Mouse (Mus musculus): ENCODE measurements around the gene Gle1. TPM values are rescaled to one million over a fixed set of nuclear protein-coding genes. Genes with fewer than 3 reads are reported as not detected.
A peak's percentile ranks its signal among the peaks of the same experiment; 100 is the strongest.

The Gle1 gene
- polyA plus RNA-seq, 1 experiment from 2014 or later: 33.1 TPM

Small RNA genes within 50 kb of the gene (microRNA-seq; reads per million reads assigned to microRNA genes)
- gene Mir6997: 2.2 reads per million, percentile 5 among the genes with 10 or more reads in this experiment

Other genes starting within 250 kb of the Gle1 start
- 0.18 TPM in 1 of 2 replicates, not detected in the other for gene Gm13420, start 183.7 kb upstream of the Gle1 start, polyA plus RNA-seq (2015; fragmentation: Nextera tagmentation; extraction: Ambion mirVana)
- not detected in 2 replicates for gene Gm13547, start 176.1 kb upstream of the Gle1 start, polyA plus RNA-seq (2015; fragmentation: Nextera tagmentation; extraction: Ambion mirVana)
- gene Coq4, start 147.9 kb upstream of the Gle1 start, polyA plus RNA-seq (2015; fragmentation: Nextera tagmentation; extraction: Ambion mirVana): 24.6 and 26.2 TPM in 2 replicates
- gene Trub2, start 146.9 kb upstream of the Gle1 start, polyA plus RNA-seq (2015; fragmentation: Nextera tagmentation; extraction: Ambion mirVana): 30.7 and 34.2 TPM in 2 replicates
- 9.2 and 10.1 TPM in 2 replicates for gene Slc27a4, start 132.8 kb upstream of the Gle1 start, polyA plus RNA-seq (2015; fragmentation: Nextera tagmentation; extraction: Ambion mirVana)
- 15.7 and 17.1 TPM in 2 replicates for gene Urm1, start 115.4 kb upstream of the Gle1 start, polyA plus RNA-seq (2015; fragmentation: Nextera tagmentation; extraction: Ambion mirVana)
- gene Cercam, start 66.3 kb upstream of the Gle1 start, polyA plus RNA-seq (2015; fragmentation: Nextera tagmentation; extraction: Ambion mirVana): 19.6 and 21.5 TPM in 2 replicates
- 47.0 and 47.2 TPM in 2 replicates for gene Odf2, start 46.2 kb upstream of the Gle1 start, polyA plus RNA-seq (2015; fragmentation: Nextera tagmentation; extraction: Ambion mirVana)
- 86.6 and 89.5 TPM in 2 replicates for gene Sptan1, start 30.1 kb downstream of the Gle1 start, polyA plus RNA-seq (2015; fragmentation: Nextera tagmentation; extraction: Ambion mirVana)
- 17.9 and 18.8 TPM in 2 replicates for gene Wdr34, start 113.5 kb downstream of the Gle1 start, polyA plus RNA-seq (2015; fragmentation: Nextera tagmentation; extraction: Ambion mirVana)
- gene Set, start 122.0 kb downstream of the Gle1 start, polyA plus RNA-seq (2015; fragmentation: Nextera tagmentation; extraction: Ambion mirVana): 214 and 239 TPM in 2 replicates
- 13.1 and 13.2 TPM in 2 replicates for gene Pkn3, start 142.3 kb downstream of the Gle1 start, polyA plus RNA-seq (2015; fragmentation: Nextera tagmentation; extraction: Ambion mirVana)
- gene Zdhhc12, start 158.2 kb downstream of the Gle1 start, polyA plus RNA-seq (2015; fragmentation: Nextera tagmentation; extraction: Ambion mirVana): 36.5 and 45.5 TPM in 2 replicates
- 5.6 and 6.3 TPM in 2 replicates for gene Zer1, start 189.2 kb downstream of the Gle1 start, polyA plus RNA-seq (2015; fragmentation: Nextera tagmentation; extraction: Ambion mirVana)
- gene Tbc1d13, start 198.3 kb downstream of the Gle1 start, polyA plus RNA-seq (2015; fragmentation: Nextera tagmentation; extraction: Ambion mirVana): 5.1 and 5.5 TPM in 2 replicates
- 30.4 and 30.6 TPM in 2 replicates for gene Endog, start 236.1 kb downstream of the Gle1 start, polyA plus RNA-seq (2015; fragmentation: Nextera tagmentation; extraction: Ambion mirVana)
- gene Spout1, start 243.0 kb downstream of the Gle1 start, polyA plus RNA-seq (2015; fragmentation: Nextera tagmentation; extraction: Ambion mirVana): 33.6 TPM in 2 replicates

Measured in heart, embryonic 13.5 days (tissue).